Mouse (Mus musculus): ENCODE measurements around the gene Mfsd4b2. TPM values are rescaled to one million over a fixed set of nuclear protein-coding genes. Genes with fewer than 3 reads are reported as not detected.

Mfsd4b2 gene
- polyA plus RNA-seq, 1 experiment from 2014 or later, result not detected

DNA sequence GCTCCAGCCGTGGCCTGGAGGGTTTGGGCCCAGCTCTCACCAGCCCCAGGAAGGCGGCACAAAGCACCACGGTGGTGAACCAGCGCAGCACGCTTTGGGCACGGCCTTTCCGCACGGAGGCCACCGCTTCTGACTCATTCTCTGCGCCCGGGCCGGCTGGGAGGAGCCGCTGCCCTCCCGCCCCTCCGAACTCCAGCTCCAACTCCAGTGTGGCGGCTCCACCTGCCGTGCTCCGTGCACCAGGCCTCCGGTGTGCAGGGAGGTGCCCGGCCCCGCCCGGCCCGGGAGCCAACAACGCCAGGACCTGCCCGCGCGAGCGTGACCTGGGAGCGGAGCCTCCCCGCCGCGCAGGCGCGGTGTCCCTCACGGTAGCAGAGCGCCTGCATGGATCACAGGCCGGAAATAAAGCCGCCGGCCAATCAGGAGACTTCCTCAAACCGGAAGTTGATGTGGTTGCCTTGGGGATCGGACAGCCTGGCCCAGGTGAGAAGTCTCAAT, 27.8 kb downstream of the Mfsd4b2 start, which contains the start of gene Mfsd4b4:
Gene Mfsd4b4, minus strand, starts transcription at position 365 of the 498 bp plus-strand sequence.
- H3K9me3 ChIP-seq (replicated peaks; ENCODE audit: control insufficient read depth, low read length, poor library complexity, severe bottlenecking), result no peaks in the 10 kb centered on the region
- H3K4me2 ChIP-seq (ENCODE audit: low read length), result peak within 1 kb of the TSS; percentile 91
- H3K36me3 ChIP-seq (ENCODE audit: control insufficient read depth, insufficient read depth, low read length), result no peaks in the 10 kb centered on the region
- peak within 1 kb of the TSS; percentile 98 for H3K9ac ChIP-seq (ENCODE audit: low read depth, low read length)
- peak within 1 kb of the TSS; percentile 91 for H3K27ac ChIP-seq (ENCODE audit: low read length)
- ATAC-seq, result peak; percentile 99
- H3K4me1 ChIP-seq (ENCODE audit: control insufficient read depth, insufficient read depth, low read length), result peaks cover 12% of the 10 kb centered on the region
- WGBS, result under 1% methylated on average over 41 of the region's 41 CpGs
- H3K4me3 ChIP-seq (ENCODE audit: low read depth, low read length), result peak within 1 kb of the TSS; percentile 86
- H3K27me3 ChIP-seq (ENCODE audit: control insufficient read depth, insufficient read depth, low read depth, low read length), result no peaks in the 10 kb centered on the region

DNA sequence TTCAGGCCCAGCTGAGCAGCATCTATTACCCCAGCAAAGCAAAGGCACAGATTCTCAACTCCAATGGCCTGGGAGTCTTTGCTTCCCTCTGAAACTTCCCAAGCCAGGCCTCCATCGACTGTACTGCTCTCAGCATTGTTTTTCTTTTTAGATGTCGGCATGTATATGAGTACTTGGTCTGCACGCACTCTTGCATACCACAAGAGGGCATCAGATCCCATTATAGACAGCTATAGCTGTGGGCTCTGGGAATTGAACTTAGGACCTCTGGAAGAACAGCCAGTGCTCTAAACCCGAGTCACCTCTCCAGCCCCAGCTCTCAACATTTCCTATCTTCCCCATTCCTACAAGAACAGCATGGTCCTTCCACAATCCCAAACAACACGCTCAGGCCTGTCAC, 30.2 kb downstream of the Mfsd4b2 start:
- Histone ChIP-seq H3K27ac (ENCODE audit: low read length) (no peak overlapping the region), H3K9me3 (replicated peaks; ENCODE audit: control insufficient read depth, low read length, poor library complexity, severe bottlenecking) (no peaks in the 10 kb centered on the region), H3K4me1 (ENCODE audit: control insufficient read depth, insufficient read depth, low read length) (peaks cover 12% of the 10 kb centered on the region), H3K36me3 (ENCODE audit: control insufficient read depth, insufficient read depth, low read length) (no peaks in the 10 kb centered on the region), H3K4me2 (ENCODE audit: low read length) (no peak overlapping the region), H3K4me3 (ENCODE audit: low read depth, low read length) (no peak overlapping the region), H3K9ac (ENCODE audit: low read depth, low read length) (no peak overlapping the region), H3K27me3 (ENCODE audit: control insufficient read depth, insufficient read depth, low read depth, low read length) (no peaks in the 10 kb centered on the region)
- WGBS, result 89% methylated on average over 5 of the region's 5 CpGs
- ATAC-seq, result no peak

DNA sequence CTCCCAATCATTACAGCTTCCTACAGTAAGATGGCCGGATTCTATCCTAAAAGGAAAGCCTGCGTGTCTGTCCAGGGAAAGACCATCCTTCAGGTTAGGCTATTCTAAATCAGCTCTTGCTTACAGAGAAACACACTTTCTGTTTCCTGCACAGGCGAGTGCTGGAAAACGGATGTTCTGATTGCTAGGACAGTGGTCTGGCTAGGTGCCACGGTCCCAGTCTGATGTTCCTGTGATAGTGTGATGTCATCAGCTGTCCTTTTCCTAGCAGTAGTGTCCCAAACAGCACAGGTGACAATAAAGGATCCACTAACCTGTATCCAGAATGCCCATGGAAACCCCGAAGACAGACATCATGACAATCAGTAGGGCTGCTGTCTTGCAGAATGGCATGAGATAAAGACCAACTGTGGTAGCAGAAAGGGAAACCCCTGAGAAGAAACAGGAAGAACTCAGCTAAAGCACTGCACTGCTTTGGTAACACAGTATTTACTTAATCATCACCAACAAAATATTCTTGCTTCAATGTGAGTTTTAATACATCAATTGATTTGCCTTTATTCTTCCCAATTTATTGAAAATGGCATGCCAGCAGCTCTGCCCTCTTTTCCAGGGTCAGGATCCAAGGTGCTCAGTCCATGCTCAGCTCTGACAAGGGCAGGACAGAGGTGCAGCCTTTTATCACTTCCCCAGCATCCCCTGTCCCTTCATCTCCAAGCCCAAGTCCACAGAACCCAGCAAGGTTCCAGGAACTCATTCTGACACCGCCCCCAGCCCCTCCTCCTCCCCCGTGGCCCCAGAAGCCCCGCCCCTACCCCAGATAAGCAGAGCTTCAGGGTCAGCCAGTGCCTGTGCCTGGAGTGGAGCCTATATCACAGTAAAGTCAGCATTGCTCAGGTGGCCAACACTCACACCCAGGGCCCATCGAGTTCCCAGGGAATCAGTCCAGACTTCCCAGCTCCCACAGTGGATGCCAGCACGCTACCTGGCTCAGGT, 32.7 kb downstream of the Mfsd4b2 start:
- no peak overlapping the region for H3K4me2 ChIP-seq (ENCODE audit: low read length)
- H3K4me3 ChIP-seq (ENCODE audit: low read depth, low read length), result no peak overlapping the region
- WGBS, result 78% methylated on average over 11 of the region's 11 CpGs
- H3K27ac ChIP-seq (ENCODE audit: low read length), result no peak overlapping the region
- H3K36me3 ChIP-seq (ENCODE audit: control insufficient read depth, insufficient read depth, low read length), result peaks cover 5% of the 10 kb centered on the region; the same call in 1 of the 2 replicates
- H3K4me1 ChIP-seq (ENCODE audit: control insufficient read depth, insufficient read depth, low read length), result peaks cover 9% of the 10 kb centered on the region
- no peaks in the 10 kb centered on the region for H3K27me3 ChIP-seq (ENCODE audit: control insufficient read depth, insufficient read depth, low read depth, low read length)
- no peak overlapping the region for H3K9ac ChIP-seq (ENCODE audit: low read depth, low read length)
- no peak for ATAC-seq
- H3K9me3 ChIP-seq (replicated peaks; ENCODE audit: control insufficient read depth, low read length, poor library complexity, severe bottlenecking), result no peaks in the 10 kb centered on the region

DNA sequence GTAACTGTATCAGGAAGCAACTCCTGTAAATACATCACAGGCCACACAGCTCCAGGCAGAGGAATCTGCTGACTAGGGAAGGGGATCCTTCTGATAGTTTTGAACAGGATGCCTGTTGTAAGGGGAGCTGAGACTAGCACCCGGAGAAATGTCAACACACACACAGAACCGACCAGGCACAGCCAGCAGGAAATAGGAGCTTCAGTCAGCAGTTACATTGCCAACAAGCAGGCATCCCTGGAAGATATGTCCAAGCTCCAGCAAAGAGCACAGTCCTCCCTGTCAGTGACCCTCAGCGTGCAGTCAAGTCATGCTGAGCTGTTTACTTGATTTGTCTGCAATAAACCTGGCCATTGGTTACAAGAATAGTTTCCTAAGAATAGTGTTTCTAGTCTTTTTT, 38.1 kb downstream of the Mfsd4b2 start:
- Histone ChIP-seq H3K4me3 (ENCODE audit: low read depth, low read length) (no peak overlapping the region), H3K27me3 (ENCODE audit: control insufficient read depth, insufficient read depth, low read depth, low read length) (no peaks in the 10 kb centered on the region), H3K27ac (ENCODE audit: low read length) (no peak overlapping the region), H3K36me3 (ENCODE audit: control insufficient read depth, insufficient read depth, low read length) (peaks cover 5% of the 10 kb centered on the region; the same call in 1 of the 2 replicates), H3K4me1 (ENCODE audit: control insufficient read depth, insufficient read depth, low read length) (no peaks in the 10 kb centered on the region), H3K9me3 (replicated peaks; ENCODE audit: control insufficient read depth, low read length, poor library complexity, severe bottlenecking) (no peaks in the 10 kb centered on the region), H3K9ac (ENCODE audit: low read depth, low read length) (no peak overlapping the region), H3K4me2 (ENCODE audit: low read length) (no peak overlapping the region)
- WGBS, result 74% methylated on average over 3 of the region's 3 CpGs
- no peak for ATAC-seq

Other genes starting within 250 kb of the Mfsd4b2 start
- gene Rev3l, start 194.8 kb downstream of the Mfsd4b2 start, polyA plus RNA-seq (2015; fragmentation: Nextera tagmentation; extraction: Ambion mirVana), result 41.4 and 43.2 TPM in 2 replicates
- gene Mfsd4b4, start 27.7 kb downstream of the Mfsd4b2 start, polyA plus RNA-seq (2015; fragmentation: Nextera tagmentation; extraction: Ambion mirVana), result 4.8 and 5.2 TPM in 2 replicates
- gene Mfsd4b3, start 33.2 kb upstream of the Mfsd4b2 start, polyA plus RNA-seq (2015; fragmentation: Nextera tagmentation; extraction: Ambion mirVana), result 0.10 and 0.11 TPM in 2 replicates
- not detected in 2 replicates for gene Mfsd4b5, start 59.7 kb upstream of the Mfsd4b2 start, polyA plus RNA-seq (2015; fragmentation: Nextera tagmentation; extraction: Ambion mirVana)
- gene Mfsd4b1, start 98.3 kb upstream of the Mfsd4b2 start, polyA plus RNA-seq (2015; fragmentation: Nextera tagmentation; extraction: Ambion mirVana), result 0.48 and 0.72 TPM in 2 replicates
- 1.9 and 4.1 TPM in 2 replicates for gene Slc16a10, start 215.3 kb upstream of the Mfsd4b2 start, polyA plus RNA-seq (2015; fragmentation: Nextera tagmentation; extraction: Ambion mirVana)

All from midbrain, embryonic 16.5 days (tissue).